Mouse (Mus musculus) liver, postnatal 0 days (tissue): Measurements from ENCODE around the gene Ctso. TPM values are rescaled to one million over a fixed set of nuclear protein-coding genes. Genes with fewer than 3 reads are reported as not detected.

Experiments
- ATAC-seq: fragments of 200-750 bp; cut with Nextera tagmentation; 2 replicates; pipeline ENCODE4 v1.8.0; 2017; ENCODE audit warnings: mild to moderate bottlenecking, moderate library complexity
- DNase-seq: peaks from one replicate; pipeline ENCODE4 v3.0.0-alpha.2; 2016
- H3K27ac ChIP-seq: fragments of 300-500 bp; sonication (generic); 2 replicates; pipeline ENCODE4 v1.5.1; 2014; ENCODE audit warnings: antibody characterized with exemption, moderate library complexity, mild to moderate bottlenecking, low read depth
- H3K27me3 ChIP-seq: fragments of 300-500 bp; sonication (generic); 2 replicates; pipeline ENCODE4 v1.6.1; 2014; ENCODE audit warnings: low read length, control low read depth, mixed read lengths; ENCODE audit not compliant: insufficient read depth
- H3K36me3 ChIP-seq: fragments of 300-500 bp; sonication (generic); replicated peaks from 2 replicates; pipeline ENCODE4 v1.6.1; 2014; ENCODE audit warnings: mild to moderate bottlenecking, control low read depth, low read length, moderate library complexity, mixed read lengths; ENCODE audit not compliant: insufficient read depth
- H3K4me1 ChIP-seq: fragments of 300-500 bp; sonication (generic); 2 replicates; pipeline ENCODE4 v1.6.1; 2014; ENCODE audit warnings: antibody characterized with exemption, mild to moderate bottlenecking, control low read depth; ENCODE audit not compliant: insufficient read depth
- H3K4me2 ChIP-seq: fragments of 300-500 bp; sonication (generic); 2 replicates; pipeline ENCODE4 v1.6.1; 2014; ENCODE audit warnings: low read depth, mild to moderate bottlenecking, low read length, moderate library complexity, mixed read lengths
- H3K4me3 ChIP-seq: fragments of 300-500 bp; sonication (generic); 2 replicates; pipeline ENCODE4 v1.5.1; 2014; ENCODE audit warnings: low read depth, low read length
- H3K9ac ChIP-seq: fragments of 300-500 bp; sonication (generic); replicated peaks from 2 replicates; pipeline ENCODE4 v1.6.1; 2014; ENCODE audit warnings: mild to moderate bottlenecking, moderate library complexity
- H3K9me3 ChIP-seq: fragments of 300-500 bp; sonication (generic); 2 replicates; pipeline ENCODE4 v1.6.1; 2016; ENCODE audit warnings: mild to moderate bottlenecking, control low read depth, low read length, mixed read lengths
- CTCF ChIP-seq: sonication (generic); IDR thresholded peaks from 2 replicates; pipeline ENCODE4 v1.5.1; 2016; ENCODE audit warnings: antibody characterized with exemption, low read depth
- EP300 ChIP-seq: IDR thresholded peaks from 2 replicates; pipeline ENCODE4 v1.6.1; 2016; ENCODE audit warnings: antibody characterized with exemption, low read depth, mild to moderate bottlenecking
- WGBS: fragments of 180-500 bp; shearing (Covaris S2); extraction: QIAGEN DNeasy Blood & Tissue Kit; methylation state at CpG from one replicate; pipeline ENCODE4 v1.1.7; 2014; ENCODE audit not compliant: insufficient replicate concordance; 5-methylcytosine and 5-hydroxymethylcytosine counted together
- polyA plus RNA-seq: library from polyadenylated mRNA; unstranded; fragments of >200 nt; fragmentation: Nextera tagmentation; extraction: Ambion mirVana; gene quantifications from 2 replicates; pipeline ENCODE4 v1.2.1, GENCODE M21; 2015

The Ctso gene
- polyA plus RNA-seq, 1 experiment from 2014 or later, result 35.6 TPM

DNA sequence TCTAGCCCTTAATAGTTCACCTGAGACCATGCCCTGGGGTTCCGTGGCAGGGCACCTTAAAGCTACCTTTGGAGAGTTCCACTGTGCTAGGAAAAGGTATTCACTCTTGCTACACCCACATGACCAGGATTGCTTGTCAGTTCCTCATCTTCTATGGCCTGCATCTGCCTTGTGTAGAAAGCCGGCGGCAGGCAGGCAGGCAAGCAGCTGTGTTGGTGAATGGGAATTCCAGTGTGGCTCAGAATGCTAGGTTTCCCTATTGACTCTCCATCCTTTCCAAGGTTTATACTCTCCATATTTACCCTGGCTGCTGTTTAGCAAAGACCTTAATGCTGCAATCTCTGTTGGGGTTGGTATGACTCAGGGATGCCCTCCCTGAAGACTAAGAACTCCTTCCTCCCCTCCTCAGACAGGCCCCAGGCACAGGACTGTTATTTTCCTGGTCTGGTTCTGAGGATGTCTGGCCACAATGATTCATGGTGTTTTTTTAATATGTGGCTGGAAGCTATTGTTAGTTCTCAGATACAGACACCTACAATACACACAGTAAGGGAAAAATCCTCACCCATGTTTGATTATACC lies 15.0 kb upstream of the Ctso start:
- Histone ChIP-seq H3K27ac (no peak overlapping the region), H3K4me1 (no peaks in the 10 kb centered on the region), H3K9me3 (no peaks in the 10 kb centered on the region), H3K4me2 (no peak overlapping the region), H3K4me3 (no peak overlapping the region), H3K27me3 (no peaks in the 10 kb centered on the region), H3K36me3 (no peaks in the 10 kb centered on the region), H3K9ac (no peak overlapping the region)
- ATAC-seq (no peak), DNase-seq (no peak)
- TF ChIP-seq EP300 (no peak), CTCF (no peak)
- WGBS, result 71% methylated on average over 3 of the region's 3 CpGs

DNA sequence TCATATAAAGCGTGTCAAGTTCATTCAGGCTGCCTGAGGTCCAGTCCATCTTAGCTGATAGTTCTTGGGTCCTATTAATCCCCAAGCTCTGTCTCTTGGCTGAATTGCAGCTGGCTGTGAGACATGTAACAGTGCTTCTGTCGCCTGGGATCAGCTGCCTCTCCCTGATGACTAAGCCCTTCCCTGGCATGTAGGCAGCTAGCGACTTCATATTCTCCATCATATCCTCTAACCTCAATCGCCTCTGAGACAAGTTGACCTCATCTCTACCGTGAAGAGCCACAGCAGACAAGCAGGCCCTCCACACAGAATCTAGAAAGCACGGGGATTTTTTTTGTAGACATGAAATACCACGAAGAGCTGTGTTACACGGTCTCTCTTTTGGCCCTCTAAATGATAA lies 14.2 kb upstream of the Ctso start:
- H3K9me3 ChIP-seq, result no peaks in the 10 kb centered on the region
- ATAC-seq (no peak), DNase-seq (no peak)
- H3K9ac ChIP-seq, result no peak overlapping the region
- WGBS, result 77% methylated on average over 8 of the region's 8 CpGs
- H3K27me3 ChIP-seq, result no peaks in the 10 kb centered on the region
- no peak overlapping the region for H3K4me3 ChIP-seq
- TF ChIP-seq CTCF (no peak), EP300 (no peak)
- H3K27ac ChIP-seq, result no peak overlapping the region
- H3K4me1 ChIP-seq, result no peaks in the 10 kb centered on the region
- H3K36me3 ChIP-seq, result no peaks in the 10 kb centered on the region
- no peak overlapping the region for H3K4me2 ChIP-seq

DNA sequence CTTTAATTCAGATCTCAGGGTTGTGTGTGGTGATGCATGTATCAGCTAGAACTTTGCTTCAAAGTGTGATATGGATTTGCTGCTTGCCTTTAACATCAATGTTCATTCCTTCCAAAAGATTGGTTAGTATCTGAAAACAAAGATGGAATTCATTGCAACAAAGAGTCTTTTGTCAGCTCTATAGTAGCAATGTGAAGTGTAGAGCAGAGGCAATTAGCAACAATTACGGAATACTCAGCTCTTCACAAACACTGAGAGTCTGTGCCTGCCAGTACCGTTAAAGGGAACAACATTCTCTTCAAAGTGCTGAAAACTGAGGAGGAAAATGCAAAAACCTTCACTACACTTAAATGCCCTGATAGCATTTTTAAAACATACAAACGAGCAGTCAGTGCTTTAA lies 12.7 kb upstream of the Ctso start:
- no peaks in the 10 kb centered on the region for H3K27me3 ChIP-seq
- no peaks in the 10 kb centered on the region for H3K9me3 ChIP-seq
- WGBS, result 69% methylated on average over 3 of the region's 3 CpGs
- ATAC-seq (no peak), DNase-seq (no peak)
- no peaks in the 10 kb centered on the region for H3K4me1 ChIP-seq
- H3K9ac ChIP-seq, result no peak overlapping the region
- TF ChIP-seq EP300 (no peak), CTCF (no peak)
- no peak overlapping the region for H3K4me2 ChIP-seq
- no peak overlapping the region for H3K27ac ChIP-seq
- H3K36me3 ChIP-seq, result no peaks in the 10 kb centered on the region
- no peak overlapping the region for H3K4me3 ChIP-seq

DNA sequence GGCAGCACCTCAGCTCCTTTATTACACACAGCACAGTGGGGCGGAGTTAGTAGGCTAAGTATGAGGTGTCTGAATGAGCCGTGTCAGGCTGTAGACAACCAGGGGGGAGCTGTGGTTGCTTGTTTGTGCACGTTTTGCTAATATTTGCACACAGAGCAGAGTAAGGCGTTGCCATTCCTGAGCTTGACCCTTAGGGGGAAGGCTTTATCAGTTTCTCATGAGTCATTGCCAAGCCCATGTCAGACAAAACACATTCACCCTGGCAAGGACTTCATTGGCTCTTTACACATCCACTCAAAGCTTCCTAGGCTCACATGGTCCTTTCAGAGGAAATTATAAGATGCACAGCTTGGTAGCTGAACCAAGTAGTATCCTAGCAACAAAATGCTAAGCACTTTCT lies 9.5 kb upstream of the Ctso start:
- no peak overlapping the region for H3K4me2 ChIP-seq
- no peak overlapping the region for H3K27ac ChIP-seq
- H3K36me3 ChIP-seq, result no peaks in the 10 kb centered on the region
- H3K9me3 ChIP-seq, result no peaks in the 10 kb centered on the region
- H3K4me3 ChIP-seq, result no peak overlapping the region
- ATAC-seq, result no peak
- no peak for DNase-seq
- TF ChIP-seq EP300, result no peak
- TF ChIP-seq CTCF, result no peak
- no peaks in the 10 kb centered on the region for H3K27me3 ChIP-seq
- no peaks in the 10 kb centered on the region for H3K4me1 ChIP-seq
- 21% methylated on average over 4 of the region's 4 CpGs for WGBS
- H3K9ac ChIP-seq, result no peak overlapping the region

DNA sequence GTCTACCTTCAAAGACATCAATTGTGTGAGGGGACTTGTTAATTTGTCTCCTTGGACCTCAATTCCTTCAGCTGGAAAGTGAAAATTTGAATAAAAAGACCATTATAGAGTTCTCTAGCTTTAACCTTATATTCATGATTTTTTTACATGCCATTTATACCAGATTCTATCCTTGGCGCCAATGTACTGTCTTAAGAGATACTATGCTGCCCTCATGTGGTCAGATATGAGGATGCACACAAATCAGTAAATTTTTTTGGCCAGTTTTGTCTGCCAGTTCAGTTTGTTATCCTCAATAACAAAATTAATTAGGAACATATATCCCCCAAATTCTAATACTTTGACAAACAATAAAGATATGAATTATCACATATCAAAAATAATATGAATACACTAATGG lies 7.5 kb upstream of the Ctso start:
- Histone ChIP-seq H3K27ac (no peak overlapping the region), H3K4me3 (no peak overlapping the region), H3K4me1 (no peaks in the 10 kb centered on the region), H3K36me3 (no peaks in the 10 kb centered on the region), H3K9me3 (no peaks in the 10 kb centered on the region), H3K9ac (no peak overlapping the region), H3K4me2 (no peak overlapping the region), H3K27me3 (no peaks in the 10 kb centered on the region)
- 2% methylated on average over 1 of the region's 1 CpGs for WGBS
- DNase-seq (peak; percentile 21), ATAC-seq (no peak)
- TF ChIP-seq CTCF (peak; percentile 73), EP300 (no peak)

DNA sequence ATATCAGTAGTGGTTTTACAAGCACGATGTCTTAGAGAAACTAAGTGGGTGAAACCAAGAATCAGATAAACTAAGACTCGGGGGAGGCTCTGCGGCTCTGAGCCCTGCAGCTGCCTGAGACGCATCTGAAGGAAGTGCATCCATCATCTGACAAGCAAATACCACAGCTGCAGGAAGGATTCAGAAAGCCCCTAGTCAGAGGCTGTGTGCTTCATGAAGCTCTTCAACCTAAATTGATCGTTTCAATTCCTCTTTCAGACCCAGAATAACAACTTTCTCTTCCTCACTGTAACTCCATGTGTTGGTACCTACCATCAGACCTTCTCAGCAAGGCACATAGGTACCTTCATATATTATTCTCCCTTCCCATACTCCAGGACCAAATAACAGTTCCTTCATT lies 6.5 kb upstream of the Ctso start:
- peak; percentile 20 for DNase-seq

DNA sequence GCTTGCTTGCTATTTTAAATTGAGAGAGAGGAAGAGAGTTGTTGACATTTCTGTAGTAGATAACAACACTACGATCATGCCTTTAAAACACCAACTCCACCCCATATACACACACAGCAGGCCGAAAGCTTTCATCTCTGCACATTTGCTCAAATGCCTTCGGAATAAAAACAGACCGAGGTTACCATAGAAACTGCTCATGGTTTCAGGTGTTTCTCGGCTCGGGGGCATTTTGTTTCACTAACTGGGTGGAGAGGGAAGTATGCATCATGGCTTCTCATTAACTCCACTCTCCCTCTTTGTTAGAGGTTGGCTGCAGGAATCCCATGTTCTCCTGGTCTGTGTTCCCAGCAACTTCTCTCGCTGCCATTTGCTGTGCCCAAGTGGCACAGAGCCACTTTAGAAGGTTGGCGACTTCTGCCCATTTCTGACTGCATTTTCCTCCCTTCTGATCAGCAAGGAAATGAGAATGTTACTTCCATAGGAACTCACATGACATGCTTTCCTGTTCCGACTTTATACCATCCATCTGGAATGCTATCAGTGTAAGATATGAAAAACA lies 5.6 kb upstream of the Ctso start:
- no peaks in the 10 kb centered on the region for H3K36me3 ChIP-seq
- ATAC-seq (no peak), DNase-seq (no peak)
- H3K4me1 ChIP-seq, result no peaks in the 10 kb centered on the region
- H3K27ac ChIP-seq, result no peak overlapping the region
- TF ChIP-seq CTCF, result no peak
- H3K9me3 ChIP-seq, result no peaks in the 10 kb centered on the region
- whole genome bisulfite sequencing, result 58% methylated on average over 9 of the region's 9 CpGs
- no peak overlapping the region for H3K4me3 ChIP-seq
- no peaks in the 10 kb centered on the region for H3K27me3 ChIP-seq
- no peak overlapping the region for H3K4me2 ChIP-seq
- no peak overlapping the region for H3K9ac ChIP-seq

More for the DNA sequence above, 6.5 kb upstream of the Ctso start:
- Histone ChIP-seq H3K27me3 (no peaks in the 10 kb centered on the region), H3K9ac (no peak overlapping the region), H3K36me3 (no peaks in the 10 kb centered on the region), H3K9me3 (no peaks in the 10 kb centered on the region), H3K4me3 (no peak overlapping the region), H3K27ac (no peak overlapping the region), H3K4me1 (no peaks in the 10 kb centered on the region), H3K4me2 (no peak overlapping the region)
- 0 out of 2 replicates have a peak, but pooled peaks have one; percentile 21 for ATAC-seq
- 19% methylated on average over 5 of the region's 5 CpGs for WGBS
- TF ChIP-seq EP300 (no peak), CTCF (no peak)
